Mouse (Mus musculus): Measurements from ENCODE around the gene Aptx. TPM values are rescaled to one million over a fixed set of nuclear protein-coding genes. Genes with fewer than 3 reads are reported as not detected.

Aptx gene
- polyA plus RNA-seq, 1 experiment from 2014 or later = 54.0 TPM

DNA sequence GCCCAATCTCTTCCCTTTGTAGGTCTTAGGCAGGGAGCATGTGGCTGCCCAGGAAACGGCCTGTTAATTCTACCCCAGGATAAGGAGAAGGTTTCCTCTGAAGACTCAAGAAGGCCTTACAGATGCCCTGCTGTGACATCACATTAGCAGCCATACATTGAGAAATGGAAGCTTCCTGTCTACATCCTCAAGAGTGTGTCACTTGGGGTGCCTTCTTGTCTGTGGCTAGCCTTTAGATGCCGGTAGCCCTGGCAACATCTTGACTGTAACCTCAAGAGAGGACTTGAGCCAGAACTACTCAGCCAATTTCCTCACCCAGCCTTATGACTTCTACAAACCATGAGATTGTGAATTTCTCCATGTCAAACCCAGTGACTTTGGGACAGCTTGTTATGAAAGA is 51.9 kb downstream of the Aptx start:
- Histone ChIP-seq H3K4me1 (no peaks in the 10 kb centered on the region), H3K9me3 (replicated peaks) (no peaks in the 10 kb centered on the region), H3K36me3 (ENCODE audit: poor library complexity, severe bottlenecking) (no peaks in the 10 kb centered on the region), H3K27me3 (no peaks in the 10 kb centered on the region), H3K4me3 (no peak overlapping the region), H3K27ac (no peak overlapping the region), H3K9ac (no peak overlapping the region), H3K4me2 (no peak overlapping the region)
- 97% methylated on average over 2 of the region's 2 CpGs for WGBS
- no peak for ATAC-seq

- WGBS = 83% methylated on average over 5 of the region's 5 CpGs
- H3K4me2 ChIP-seq = no peak overlapping the region
- H3K36me3 ChIP-seq (ENCODE audit: poor library complexity, severe bottlenecking) = no peaks in the 10 kb centered on the region
- no peak for ATAC-seq
- no peak overlapping the region for H3K27ac ChIP-seq
- no peaks in the 10 kb centered on the region for H3K9me3 ChIP-seq (replicated peaks)
- no peak overlapping the region for H3K9ac ChIP-seq
- H3K4me1 ChIP-seq = no peaks in the 10 kb centered on the region
- no peak overlapping the region for H3K4me3 ChIP-seq
- no peaks in the 10 kb centered on the region for H3K27me3 ChIP-seq
Measured at GRCm38 (mm10) chr4:40649111-40649510, 53.9 kb downstream of the Aptx start.

GRCm38 (mm10) chr4:40643567-40643966 is 59.4 kb downstream of the Aptx start:
- no peak for ATAC-seq
- H3K4me3 ChIP-seq = no peak overlapping the region
- H3K4me2 ChIP-seq = no peak overlapping the region
- H3K9me3 ChIP-seq (replicated peaks) = no peaks in the 10 kb centered on the region
- H3K27me3 ChIP-seq = no peaks in the 10 kb centered on the region
- no peak overlapping the region for H3K9ac ChIP-seq
- H3K36me3 ChIP-seq (ENCODE audit: poor library complexity, severe bottlenecking) = no peaks in the 10 kb centered on the region
- 67% methylated on average over 5 of the region's 5 CpGs for WGBS
- no peaks in the 10 kb centered on the region for H3K4me1 ChIP-seq
- H3K27ac ChIP-seq = no peak overlapping the region

DNA sequence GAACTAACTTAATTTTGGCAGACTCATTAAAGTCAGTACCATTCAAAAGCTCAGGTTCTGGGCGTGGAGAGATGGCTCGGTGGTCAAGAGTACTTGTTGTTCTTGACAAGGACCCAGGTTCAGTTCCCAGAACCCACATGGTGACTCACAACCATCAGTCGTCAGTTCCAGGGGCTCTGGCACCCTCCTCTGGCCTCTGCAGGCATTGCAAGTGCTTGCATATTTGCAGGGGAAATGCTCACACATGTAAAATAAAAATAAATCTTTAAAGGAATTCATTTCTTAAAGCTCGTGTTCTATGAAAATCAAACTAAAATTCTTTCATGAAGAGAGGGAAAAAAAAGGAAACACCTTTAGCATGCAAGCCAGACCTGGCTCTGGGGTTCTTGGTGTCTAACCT is 62.0 kb downstream of the Aptx start:
- H3K4me2 ChIP-seq = no peak overlapping the region
- no peaks in the 10 kb centered on the region for H3K4me1 ChIP-seq
- no peak overlapping the region for H3K9ac ChIP-seq
- H3K36me3 ChIP-seq (ENCODE audit: poor library complexity, severe bottlenecking) = no peaks in the 10 kb centered on the region
- WGBS = 89% methylated on average over 4 of the region's 4 CpGs
- no peaks in the 10 kb centered on the region for H3K27me3 ChIP-seq
- H3K4me3 ChIP-seq = no peak overlapping the region
- ATAC-seq = no peak
- H3K9me3 ChIP-seq (replicated peaks) = no peaks in the 10 kb centered on the region
- H3K27ac ChIP-seq = no peak overlapping the region

MicroRNAs within 50 kb of the gene (microRNA counts, 519-probe panel; counts per million panel counts)
- microRNA mmu-miR-207 = 177 counts per million, percentile 53 among the panel's probes with 10 or more counts

Small RNA genes within 50 kb of the gene (microRNA-seq; reads per million reads assigned to microRNA genes)
- gene Mir207 = not detected

Other genes with a start within 250 kb of the Aptx start
- gene Tmem215, start 231.0 kb downstream of the Aptx start, polyA plus RNA-seq (2015; fragmentation: Nextera tagmentation; extraction: Ambion mirVana) = 0.18 and 0.31 TPM in 2 replicates
- gene Dnaja1, start 19.0 kb upstream of the Aptx start, polyA plus RNA-seq (2015; fragmentation: Nextera tagmentation; extraction: Ambion mirVana) = 726 and 745 TPM in 2 replicates
- gene Smu1, start 54.7 kb upstream of the Aptx start, polyA plus RNA-seq (2015; fragmentation: Nextera tagmentation; extraction: Ambion mirVana) = 165 and 180 TPM in 2 replicates
- 7.8 and 9.1 TPM in 2 replicates for gene B4galt1, start 150.8 kb upstream of the Aptx start, polyA plus RNA-seq (2015; fragmentation: Nextera tagmentation; extraction: Ambion mirVana)
- gene Spink4, start 216.9 kb upstream of the Aptx start, polyA plus RNA-seq (2015; fragmentation: Nextera tagmentation; extraction: Ambion mirVana) = not detected in 2 replicates
- gene Bag1, start 245.1 kb upstream of the Aptx start, polyA plus RNA-seq (2015; fragmentation: Nextera tagmentation; extraction: Ambion mirVana) = 185 and 207 TPM in 2 replicates
- 169 and 179 TPM in 2 replicates for gene Chmp5, start 245.2 kb upstream of the Aptx start, polyA plus RNA-seq (2015; fragmentation: Nextera tagmentation; extraction: Ambion mirVana)

All from forebrain, embryonic 13.5 days (tissue).